Mouse (Mus musculus) ovary, postnatal 14 days (tissue): ENCODE measurements around the gene Ciao2a.

Source experiments
- DNase-seq: peaks from one replicate; pipeline ENCODE4 v3.0.0; 2022; ENCODE audit warnings: low spot score

Ciao2a gene

DNA sequence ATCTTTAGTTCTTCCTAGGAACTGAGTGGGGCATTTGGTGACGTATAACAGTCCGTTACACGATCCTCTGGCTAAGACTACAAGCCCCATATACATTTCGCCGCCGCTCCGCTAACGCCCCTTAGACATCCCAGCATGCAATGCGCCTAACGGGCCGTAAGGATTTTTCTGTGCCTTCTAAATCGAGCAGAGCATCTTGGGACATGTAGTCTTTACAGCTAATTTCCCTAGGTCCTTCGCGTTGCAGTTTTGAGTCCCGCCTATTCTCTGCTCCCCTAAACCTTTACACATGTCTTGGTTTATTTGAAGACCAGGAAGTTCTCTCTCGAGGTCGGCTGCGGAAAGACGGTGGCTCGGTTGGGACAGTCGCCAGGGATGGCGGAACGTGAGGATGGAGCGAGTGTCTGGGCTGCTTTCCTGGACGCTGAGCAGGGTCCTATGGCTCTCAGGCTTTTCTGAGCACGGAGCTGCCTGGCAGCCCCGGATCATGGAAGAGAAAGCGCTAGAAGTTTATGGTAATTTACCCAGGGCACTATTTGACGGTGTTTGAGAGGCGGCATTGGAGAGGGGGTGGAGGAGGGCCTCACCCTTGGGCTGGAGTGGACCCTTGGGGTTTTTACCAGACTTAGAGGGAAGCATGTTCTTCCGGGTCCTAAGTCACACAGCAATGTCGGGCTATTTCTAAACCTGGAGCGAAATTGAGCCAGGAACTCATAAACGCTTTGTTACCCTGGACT is at the start of gene Ciao2a, which contains the start of gene Snx1:
Gene Ciao2a, plus strand, starts transcription at position 156 of the 737 bp plus-strand sequence.
Gene Snx1, minus strand, starts transcription at position 132 of the 737 bp plus-strand sequence.
- DNase-seq, result peak; percentile 82

GRCm38 (mm10) chr9:66078072-66078471 is 48.3 kb upstream of the Ciao2a start:
- no peak for DNase-seq

- no peak for DNase-seq
Measured at GRCm38 (mm10) chr9:66078493-66078892, 47.9 kb upstream of the Ciao2a start.

- DNase-seq, result no peak
Measured at GRCm38 (mm10) chr9:66080804-66081459, 45.5 kb upstream of the Ciao2a start.

- no peak for DNase-seq
Measured at GRCm38 (mm10) chr9:66081999-66082398, 44.4 kb upstream of the Ciao2a start.

DNA sequence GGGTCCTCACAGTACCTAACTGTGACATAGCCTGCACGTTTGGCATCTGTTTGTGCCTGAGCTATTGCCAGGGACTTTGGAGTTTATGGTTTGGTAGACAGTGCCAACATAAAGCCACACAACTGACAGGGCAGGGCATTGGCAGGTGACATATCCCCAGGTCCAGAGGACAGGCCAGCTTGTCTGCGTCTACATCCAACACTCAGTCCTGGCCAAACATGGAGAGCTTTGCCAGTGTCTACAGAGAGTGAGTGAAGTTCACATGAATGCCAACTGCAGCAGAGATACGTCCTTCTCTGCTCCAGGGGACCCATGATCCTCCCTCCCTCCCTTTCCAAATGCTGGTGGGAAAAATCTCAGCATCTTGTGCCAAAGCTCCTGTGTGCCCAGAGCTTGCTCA is 42.2 kb upstream of the Ciao2a start:
- no peak for DNase-seq

DNA sequence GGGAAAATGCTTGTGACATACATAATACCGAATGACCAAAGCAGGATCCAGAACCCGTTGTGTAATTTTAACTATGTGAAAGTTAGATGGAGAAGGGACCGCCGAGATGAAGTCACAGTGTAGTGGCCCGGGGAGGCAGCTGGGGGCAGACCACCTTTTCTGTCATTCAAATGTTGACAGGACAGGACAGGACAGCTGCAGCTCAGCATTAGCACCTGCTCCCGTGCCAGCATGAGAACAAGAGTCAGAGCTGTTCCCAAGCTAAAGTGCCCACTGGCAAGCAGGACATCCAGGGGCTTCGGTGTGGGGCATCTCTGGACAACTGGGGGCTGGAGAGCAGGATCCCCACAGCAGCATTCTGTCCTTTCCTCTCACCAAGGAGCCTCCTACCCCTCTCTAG is 39.3 kb upstream of the Ciao2a start:
- no peak for DNase-seq

DNA sequence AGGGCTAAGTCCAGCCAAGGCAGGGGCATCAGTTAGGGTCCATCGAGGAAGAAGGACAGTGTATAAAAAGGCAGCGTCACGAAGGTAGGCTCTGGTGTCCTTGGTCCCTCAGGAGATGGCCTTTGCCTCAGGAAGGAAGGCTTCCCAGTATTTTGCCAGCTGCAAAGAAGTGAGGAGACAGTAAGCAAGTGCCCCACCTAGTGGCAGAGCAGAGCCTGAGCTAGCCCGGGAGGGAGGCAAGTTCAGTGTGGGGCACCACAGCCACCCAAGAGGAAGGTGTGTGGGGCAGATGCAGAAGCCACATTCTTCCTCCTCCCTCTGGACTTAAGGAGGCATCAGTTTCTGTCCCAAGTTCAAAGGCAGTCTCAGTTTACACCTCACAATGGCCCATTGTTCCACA is 38.0 kb upstream of the Ciao2a start:
- DNase-seq, result no peak

GRCm38 (mm10) chr9:66090593-66091244 is 35.7 kb upstream of the Ciao2a start:
- no peak for DNase-seq

DNA sequence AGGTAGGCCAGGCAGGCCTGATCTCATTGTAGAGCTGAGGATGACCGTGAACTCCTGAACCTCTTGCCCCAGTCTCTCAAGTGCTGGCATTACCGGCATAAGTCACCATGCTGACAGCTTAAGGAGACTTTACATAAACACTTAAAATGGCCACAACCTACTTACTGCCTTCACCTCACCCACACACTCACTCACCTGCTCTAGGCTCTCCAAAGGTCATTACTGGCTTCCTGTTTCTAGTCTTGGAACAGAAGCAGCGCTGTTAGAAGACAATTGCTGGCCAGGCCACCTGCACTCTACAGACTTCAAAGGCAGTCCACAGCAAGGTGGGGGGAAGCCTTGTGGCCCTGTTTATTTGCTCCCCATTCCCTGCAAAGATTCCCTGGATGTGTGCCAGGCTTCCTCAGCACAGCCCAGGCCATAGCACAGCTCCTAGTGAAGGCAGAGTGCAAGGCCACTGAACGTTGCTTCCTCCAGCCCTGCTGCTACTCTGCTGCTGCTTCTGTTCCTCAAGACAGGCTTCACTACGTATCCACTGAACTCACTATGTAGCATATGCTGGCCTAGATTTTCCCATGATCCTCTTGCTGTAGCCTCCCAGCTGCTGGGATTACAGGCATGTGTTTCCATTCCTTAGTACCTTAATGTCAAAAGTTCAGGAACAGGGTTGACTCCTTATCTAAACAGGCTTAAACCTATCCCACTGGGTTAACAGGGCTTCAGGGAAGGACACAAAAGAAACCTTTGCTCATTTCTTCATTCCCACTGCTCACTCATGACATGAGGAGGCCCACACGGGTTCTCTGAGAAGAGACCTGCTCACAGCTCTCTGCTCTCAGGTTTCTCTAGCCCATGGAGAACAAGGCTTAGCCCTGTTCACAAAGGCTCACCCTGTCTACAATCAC is 34.8 kb upstream of the Ciao2a start:
- DNase-seq, result no peak

GRCm38 (mm10) chr9:66092664-66093063 is 33.7 kb upstream of the Ciao2a start:
- no peak for DNase-seq

DNA sequence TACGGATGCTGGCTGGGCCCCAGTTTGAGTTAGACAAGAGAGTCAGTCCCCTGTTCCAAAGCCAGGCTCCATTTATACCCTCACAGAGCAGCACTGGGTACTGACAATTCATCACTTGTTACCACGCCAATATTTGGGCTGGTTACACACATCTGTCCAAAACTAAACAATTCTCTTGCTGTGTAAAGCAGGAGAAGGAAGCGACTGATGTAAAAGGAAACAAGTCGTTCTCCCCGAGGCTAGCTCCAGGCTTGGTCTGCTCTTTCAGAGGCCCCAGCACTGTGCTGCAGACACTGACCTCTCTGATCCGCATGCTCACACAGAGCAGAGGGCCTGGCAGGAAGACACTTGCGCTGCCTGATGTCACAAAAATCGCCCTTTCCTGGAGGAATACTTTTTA is 24.8 kb upstream of the Ciao2a start:
- DNase-seq, result no peak

- no peak for DNase-seq
Measured at GRCm38 (mm10) chr9:66102668-66103067, 23.7 kb upstream of the Ciao2a start.

GRCm38 (mm10) chr9:66104601-66105000 is 21.8 kb upstream of the Ciao2a start:
- DNase-seq, result no peak

GRCm38 (mm10) chr9:66105168-66105567 is 21.2 kb upstream of the Ciao2a start:
- DNase-seq, result no peak

DNA sequence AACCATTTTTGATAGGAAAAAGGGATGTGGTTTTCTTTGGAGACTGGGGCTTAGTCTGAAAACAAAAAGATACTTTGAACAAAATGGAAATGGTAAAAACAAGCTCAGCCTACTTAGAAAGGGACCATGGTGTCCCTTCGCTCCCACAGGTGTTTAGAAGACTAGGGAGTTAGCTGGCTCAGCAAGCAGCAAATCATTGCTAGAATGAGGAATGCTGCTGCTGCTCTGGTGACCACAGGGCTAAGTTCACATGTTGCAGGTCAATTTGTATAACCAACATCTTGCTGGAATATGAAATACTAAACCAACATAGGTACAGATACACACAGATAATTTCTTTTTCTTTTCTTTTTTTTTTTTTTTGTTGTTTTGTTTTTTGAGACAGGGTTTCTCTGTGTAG is 16.8 kb upstream of the Ciao2a start:
- no peak for DNase-seq

DNA sequence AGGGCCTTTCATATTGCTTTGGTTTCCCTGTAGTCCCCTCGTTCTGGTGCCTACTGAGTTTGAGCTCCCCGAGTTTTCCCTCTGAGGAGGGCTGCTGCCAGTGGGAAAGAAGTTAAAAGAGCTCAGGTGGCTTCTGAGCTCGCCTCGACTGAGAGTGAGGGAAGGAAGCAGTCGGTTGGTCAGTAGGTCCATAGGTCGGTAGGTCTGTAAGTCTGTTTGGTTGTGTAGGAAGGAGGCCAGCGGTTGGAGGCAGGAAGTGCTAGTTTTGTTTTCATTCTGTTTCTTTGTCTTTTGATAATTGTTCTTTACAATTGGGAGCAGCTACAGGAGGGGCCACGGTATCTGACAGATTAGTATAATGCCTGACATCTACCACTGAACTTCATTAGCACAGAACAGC is 16.3 kb upstream of the Ciao2a start:
- DNase-seq, result no peak

DNA sequence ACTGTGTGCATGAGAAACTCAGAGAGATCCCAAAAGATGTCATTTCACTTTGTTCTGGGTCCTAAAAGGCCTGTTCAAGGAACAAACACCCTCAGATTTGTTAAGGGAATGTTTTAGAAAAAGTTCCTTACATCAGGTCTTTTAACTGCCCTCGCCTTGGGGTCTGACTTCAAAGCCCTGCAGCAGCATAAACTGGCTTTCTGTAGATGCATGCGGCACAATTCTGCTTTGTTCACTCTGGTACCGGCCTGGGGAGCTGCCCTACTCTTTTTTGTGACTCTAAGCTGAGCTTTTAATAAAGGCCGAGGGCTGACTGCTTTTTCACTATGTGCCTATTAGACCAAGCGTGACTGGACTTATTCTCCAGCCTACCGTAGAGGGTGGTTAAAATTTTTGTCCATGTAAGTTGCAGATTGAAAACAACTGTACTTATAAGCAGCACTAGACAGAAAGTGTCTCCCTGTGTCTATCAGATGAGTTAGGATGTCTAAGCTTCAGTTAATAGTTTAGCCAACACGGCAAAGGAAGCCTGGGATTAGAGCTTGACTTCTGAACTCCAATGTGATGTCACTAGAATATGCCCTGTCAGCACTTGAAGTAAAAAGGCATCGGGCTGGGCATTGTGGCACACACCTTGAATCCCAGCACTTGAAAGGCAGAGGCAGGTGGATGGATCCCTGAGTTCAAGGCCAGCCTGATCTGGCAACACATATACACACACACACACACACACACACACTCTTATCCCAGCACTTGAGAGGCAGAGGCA is 15.6 kb upstream of the Ciao2a start:
- no peak for DNase-seq

DNA sequence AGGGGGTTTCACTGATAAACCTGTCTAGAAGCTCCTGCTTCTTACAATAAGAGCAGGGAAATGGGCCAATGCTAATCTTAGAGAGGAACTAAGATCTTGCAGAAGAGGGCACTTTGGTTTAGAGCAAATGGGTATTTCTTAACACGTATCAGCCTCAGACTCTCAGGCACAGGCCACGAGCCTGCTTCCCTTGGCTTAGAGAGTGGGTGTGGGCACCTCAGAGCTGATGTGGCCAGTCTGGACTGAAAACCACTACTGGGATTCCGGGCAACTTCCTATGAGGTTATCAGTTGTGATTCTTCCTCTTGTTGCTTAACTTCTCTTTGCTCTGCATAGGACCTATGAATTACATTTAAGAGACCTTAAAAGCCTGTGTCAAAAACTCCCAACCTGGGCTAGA is 12.1 kb upstream of the Ciao2a start:
- no peak for DNase-seq

GRCm38 (mm10) chr9:66116890-66117289 is 9.5 kb upstream of the Ciao2a start:
- DNase-seq, result no peak

GRCm38 (mm10) chr9:66119498-66119897 is 6.9 kb upstream of the Ciao2a start:
- no peak for DNase-seq
